Mouse (Mus musculus): ENCODE measurements around the gene Lct. TPM values are rescaled to one million over a fixed set of nuclear protein-coding genes. Genes with fewer than 3 reads are reported as not detected.
A peak's percentile ranks its signal among the peaks of the same experiment; 100 is the strongest.
"Not testable (repeated sequence)": the region's sequence is repeated elsewhere in the genome, so short reads cannot be mapped to it uniquely, and the experiment has no call there.

Lct gene
- total RNA-seq, 2 experiments from 2014 or later, result 0.07 TPM; not detected in 1

DNA sequence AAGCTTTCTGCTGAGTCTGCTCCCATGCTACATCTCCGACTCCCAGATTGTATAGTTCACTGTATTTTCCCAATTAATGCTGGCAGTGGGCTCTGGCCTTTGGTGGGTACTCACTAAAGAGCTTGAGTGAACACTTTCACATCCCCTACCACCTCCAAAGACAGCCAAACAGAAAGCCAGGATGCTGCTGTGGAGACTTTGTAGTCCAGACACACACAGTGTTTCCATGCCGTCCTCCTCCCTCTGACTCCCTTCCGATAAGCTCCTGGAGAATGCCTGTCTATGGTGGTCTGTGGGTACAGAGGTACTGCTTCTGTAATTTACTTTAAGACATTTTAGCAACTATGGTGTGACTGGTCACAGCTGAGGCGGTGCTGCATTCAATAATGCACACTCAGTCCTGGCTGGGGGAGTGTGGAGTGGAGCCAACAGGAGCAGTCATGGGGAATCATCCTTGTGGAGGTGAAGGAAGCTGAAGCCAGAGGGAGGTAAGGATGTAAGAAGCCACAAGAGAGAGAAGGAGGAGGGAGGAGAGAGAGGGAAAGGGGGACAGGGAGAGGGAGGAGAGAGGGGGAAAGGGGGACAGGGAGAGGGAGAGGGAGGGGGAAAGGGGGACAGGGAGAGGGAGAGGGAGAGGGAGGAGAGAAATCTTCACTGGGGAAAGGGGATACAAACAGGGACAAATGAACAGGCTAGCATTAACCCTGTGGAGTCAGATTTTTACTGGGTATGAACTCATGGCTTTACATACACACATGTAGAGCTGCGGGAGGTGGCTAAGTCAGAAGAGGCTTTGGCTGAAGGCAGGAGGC, 32.2 kb downstream of the Lct start:
- intact Hi-C loops (cut with DNase I), result no loop called here
- DNase-seq, result no peak

- intact Hi-C loops (cut with DNase I), result no loop called here
- no peak for DNase-seq
Measured at GRCm38 (mm10) chr1:128295296-128295695, 32.8 kb downstream of the Lct start.

- intact Hi-C loops (cut with DNase I), result no loop called here
- no peak for DNase-seq
Measured at GRCm38 (mm10) chr1:128293524-128293923, 34.6 kb downstream of the Lct start.

GRCm38 (mm10) chr1:128290295-128290694, 37.8 kb downstream of the Lct start:
- no peak for DNase-seq
- intact Hi-C loops (cut with DNase I), result no loop called here

DNA sequence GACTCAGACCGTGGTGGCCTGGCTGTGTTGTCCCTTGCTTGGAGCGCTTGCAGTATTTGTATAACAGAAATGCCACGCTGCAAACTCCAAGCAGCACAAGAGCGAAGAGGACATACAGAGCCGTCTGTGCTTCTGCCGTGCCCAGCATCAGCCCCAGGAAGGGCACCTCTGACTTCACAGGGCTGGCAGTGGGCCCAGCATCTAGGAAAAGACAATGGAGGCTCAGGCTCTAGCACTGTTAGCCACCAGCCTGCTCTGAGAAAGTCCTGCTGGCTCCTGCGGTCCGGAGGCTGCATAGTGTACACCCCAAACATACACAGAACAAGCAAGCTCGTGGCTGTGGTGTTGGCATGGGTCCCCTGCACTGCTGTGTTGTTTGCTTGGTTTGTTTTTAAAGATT, 43.0 kb downstream of the Lct start:
- DNase-seq, result peak; percentile 27 to 29
- intact Hi-C loops (cut with DNase I), result no loop called here

DNA sequence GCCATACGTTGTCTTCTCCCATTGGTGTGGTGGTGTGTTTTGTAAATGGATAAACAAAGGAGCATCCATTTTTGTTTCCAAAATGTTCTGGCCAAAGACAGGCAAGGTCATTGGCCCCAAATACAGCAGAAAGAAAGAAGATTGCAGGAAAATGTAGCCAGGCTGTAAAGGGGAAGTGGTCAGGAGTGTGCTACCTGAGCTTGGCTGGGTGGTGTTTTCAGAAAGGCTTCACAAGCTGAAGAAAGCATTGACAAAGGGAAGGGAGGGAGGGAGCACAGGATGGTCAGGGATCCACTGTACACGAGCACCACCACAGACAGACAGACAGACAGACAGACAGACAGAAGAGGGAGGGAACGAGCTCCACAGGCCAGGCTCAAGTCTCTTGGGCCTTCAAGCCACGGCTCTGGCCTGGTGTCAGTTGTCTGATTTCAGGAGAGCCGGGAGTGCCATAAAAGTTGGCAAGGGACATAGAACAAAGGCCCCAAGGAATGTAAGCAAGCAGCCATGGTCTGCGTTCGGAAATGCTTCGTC, 43.9 kb downstream of the Lct start:
- intact Hi-C loops (cut with DNase I), result loop anchor here (5.0 kb wide), 1 partner anchor 548 kb away; no protein-coding TSS in a partner anchor
- DNase-seq, result no peak

GRCm38 (mm10) chr1:128282924-128283323, 45.2 kb downstream of the Lct start:
- DNase-seq, result no peak
- intact Hi-C loops (cut with DNase I), result loop anchor here (5.0 kb wide), 1 partner anchor 549 kb away; no protein-coding TSS in a partner anchor

- no peak for DNase-seq
- intact Hi-C loops (cut with DNase I), result loop anchor here (5.0 kb wide), 1 partner anchor 551 kb away; no protein-coding TSS in a partner anchor
Measured at GRCm38 (mm10) chr1:128281753-128282152, 46.4 kb downstream of the Lct start.

GRCm38 (mm10) chr1:128278563-128278962, 49.6 kb downstream of the Lct start:
- no peak for DNase-seq
- intact Hi-C loops (cut with DNase I), result no loop called here

DNA sequence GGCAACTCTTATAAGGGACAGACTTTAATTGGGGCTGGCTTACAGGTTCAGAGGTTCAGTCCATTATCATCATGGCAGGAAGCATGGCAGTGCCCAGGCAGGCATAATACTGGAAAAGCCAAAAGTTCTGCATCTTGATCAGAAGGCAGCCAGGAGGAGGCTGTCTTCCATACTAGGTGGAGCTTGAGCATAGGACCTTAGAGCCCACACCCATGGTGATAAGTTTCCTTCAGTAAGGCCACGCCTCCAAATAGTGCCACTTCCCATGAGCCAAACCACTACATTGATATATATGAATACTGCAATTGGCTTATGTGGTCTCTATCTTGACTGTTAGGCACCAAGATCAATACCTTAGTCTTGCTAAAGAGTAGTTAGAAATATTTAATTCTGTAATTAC, 52.2 kb downstream of the Lct start:
- intact Hi-C loops (cut with DNase I), result no loop called here
- DNase-seq, result no peak

GRCm38 (mm10) chr1:128270731-128271130, 57.4 kb downstream of the Lct start:
- intact Hi-C loops (cut with DNase I), result no loop called here
- DNase-seq, result no peak

GRCm38 (mm10) chr1:128267061-128267460, 61.1 kb downstream of the Lct start:
- DNase-seq; intact Hi-C loops (cut with DNase I): not testable (repeated sequence)

GRCm38 (mm10) chr1:128244727-128245355, 83.3 kb downstream of the Lct start:
- no peak for DNase-seq
- intact Hi-C loops (cut with DNase I), result loop anchor here (10.0 kb wide), 1 partner anchor 420 kb away; no protein-coding TSS in a partner anchor

DNA sequence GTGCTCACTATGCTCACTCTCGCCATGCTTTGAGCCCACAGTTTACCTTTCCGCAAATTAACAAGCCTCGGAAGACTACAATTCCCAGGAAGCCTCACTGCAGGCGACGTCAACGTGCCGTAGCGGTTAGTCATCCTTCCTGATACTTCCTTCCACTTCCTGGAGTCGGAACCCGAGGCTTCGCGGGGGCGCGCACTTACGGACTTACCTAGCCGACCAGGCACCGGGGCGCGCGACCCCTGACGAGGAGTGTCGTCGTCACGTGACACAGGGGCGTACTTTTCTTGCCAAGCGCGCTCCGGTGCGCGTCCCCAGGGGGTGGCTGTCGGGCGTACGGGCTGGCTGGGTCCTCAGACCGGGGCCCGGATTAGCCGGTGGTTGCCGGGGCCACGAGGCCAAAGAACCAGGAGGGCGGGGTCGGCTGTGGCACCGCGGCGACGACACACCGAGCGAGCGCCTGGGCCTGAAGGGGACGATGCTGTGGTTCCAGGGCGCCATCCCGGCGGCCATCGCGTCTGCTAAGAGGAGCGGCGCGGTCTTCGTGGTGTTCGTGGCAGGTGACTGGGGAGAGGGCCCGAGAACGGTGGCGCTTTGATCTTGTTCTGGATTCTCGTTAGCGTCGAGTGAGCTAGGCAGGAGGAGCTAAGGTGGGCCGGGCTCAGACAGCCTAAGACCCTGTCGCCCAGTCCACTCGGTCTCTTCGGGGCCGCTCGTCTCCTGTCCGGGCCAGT, 84.0 kb downstream of the Lct start:
- peak; percentile 96 to 97 for DNase-seq
- intact Hi-C loops (cut with DNase I), result loop anchor here (10.0 kb wide), 1 partner anchor 419 kb away; no protein-coding TSS in a partner anchor

GRCm38 (mm10) chr1:128243627-128243995, 84.5 kb downstream of the Lct start, which contains the start of gene Ubxn4:
Gene Ubxn4, plus strand, starts transcription at chr1:128243964.
- DNase-seq, result no peak
- intact Hi-C loops (cut with DNase I), result loop anchor here (10.0 kb wide), 1 partner anchor 419 kb away; no protein-coding TSS in a partner anchor

DNA sequence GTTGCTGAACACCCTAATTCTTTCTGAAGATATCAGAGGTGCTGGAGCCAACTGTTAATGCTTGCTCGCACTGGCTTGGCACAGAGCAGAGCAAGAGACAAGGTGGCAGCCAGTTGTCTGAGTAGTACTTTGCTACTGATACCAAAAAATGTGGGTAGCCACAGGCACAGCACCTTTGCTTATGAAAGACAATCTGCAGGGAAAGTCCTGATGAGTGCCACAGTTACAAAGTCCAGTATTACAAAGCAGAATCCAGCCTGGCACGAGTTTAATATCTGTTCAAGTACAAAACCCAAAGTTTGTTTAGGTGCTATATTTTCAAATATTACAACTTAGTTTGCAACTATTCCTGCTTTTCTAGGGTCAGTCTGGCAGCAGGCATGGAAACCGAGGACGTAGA, 92.9 kb downstream of the Lct start:
- intact Hi-C loops (cut with DNase I), result no loop called here

More for the DNA sequence above, 92.9 kb downstream of the Lct start:
- DNase-seq, result no peak

Other genes starting within 250 kb of the Lct start
- 1 to 10 TPM; 4.0 to 5.9 TPM for gene Zranb3, start 225.3 kb downstream of the Lct start, total RNA-seq (2021)
- 10 to 100 TPM; 58.4 to 60.7 TPM for gene R3hdm1, start 225.0 kb downstream of the Lct start, total RNA-seq (2021)
- gene Ubxn4, start 84.4 kb downstream of the Lct start, total RNA-seq (2021), result 10 to 100 TPM; 45.1 to 46.7 TPM
- 10 to 100 TPM; 28.1 to 34.9 TPM for gene Mcm6, start 31.3 kb upstream of the Lct start, total RNA-seq (2021)
- gene Dars, start 89.0 kb upstream of the Lct start, total RNA-seq (2021), result 10 to 100 TPM; 54.7 to 60.1 TPM